Mouse (Mus musculus): Measurements from ENCODE around the gene Mpp4. TPM values are rescaled to one million over a fixed set of nuclear protein-coding genes. Genes with fewer than 3 reads are reported as not detected.

Gene Mpp4
- polyA plus RNA-seq, 1 experiment from 2014 or later: 0.49 TPM

GRCm38 (mm10) chr1:59171875-59172274 is 8.7 kb upstream of the Mpp4 start:
- H3K9me3 ChIP-seq (replicated peaks; ENCODE audit: low read length): no peaks in the 10 kb centered on the region
- 0 out of 2 replicates have a peak, but pooled peaks cover 2% of the 10 kb centered on the region for H3K36me3 ChIP-seq (ENCODE audit: insufficient read depth, low read length)
- DNase-seq (ENCODE audit: low spot score): peak; percentile 60
- WGBS: 43% methylated on average over 5 of the region's 5 CpGs
- H3K4me2 ChIP-seq (ENCODE audit: low read length): no peak overlapping the region
- ATAC-seq (replicated peaks; ENCODE audit: low FRiP score, low read depth): no peak
- H3K4me3 ChIP-seq (replicated peaks; ENCODE audit: low read depth, low read length): no peak overlapping the region
- H3K27ac ChIP-seq: 0 out of 2 replicates have a peak overlapping the region, but pooled peaks have one; percentile 48
- no peaks in the 10 kb centered on the region for H3K27me3 ChIP-seq (ENCODE audit: insufficient read depth, low read length)
- H3K9ac ChIP-seq (ENCODE audit: low read depth, low read length): no peak overlapping the region
- no peaks in the 10 kb centered on the region for H3K4me1 ChIP-seq (replicated peaks; ENCODE audit: insufficient read depth, low read length)
- no peak for TF ChIP-seq CTCF (IDR thresholded peaks at IDR 0.05; ENCODE audit: low read depth)

GRCm38 (mm10) chr1:59170290-59170689 is 7.1 kb upstream of the Mpp4 start:
- Histone ChIP-seq H3K9ac (ENCODE audit: low read depth, low read length) (no peak overlapping the region), H3K27me3 (ENCODE audit: insufficient read depth, low read length) (no peaks in the 10 kb centered on the region), H3K9me3 (replicated peaks; ENCODE audit: low read length) (no peaks in the 10 kb centered on the region), H3K4me3 (replicated peaks; ENCODE audit: low read depth, low read length) (no peak overlapping the region), H3K4me2 (ENCODE audit: low read length) (no peak overlapping the region), H3K4me1 (replicated peaks; ENCODE audit: insufficient read depth, low read length) (no peaks in the 10 kb centered on the region), H3K27ac (no peak overlapping the region), H3K36me3 (ENCODE audit: insufficient read depth, low read length) (0 out of 2 replicates have a peak, but pooled peaks cover 2% of the 10 kb centered on the region)
- peak; percentile 50 for TF ChIP-seq CTCF (IDR thresholded peaks at IDR 0.05; ENCODE audit: low read depth)
- WGBS: 69% methylated on average over 8 of the region's 8 CpGs
- ATAC-seq (replicated peaks; ENCODE audit: low FRiP score, low read depth) (no peak), DNase-seq (ENCODE audit: low spot score) (peak; percentile 36)

GRCm38 (mm10) chr1:59169586-59169985 is 6.4 kb upstream of the Mpp4 start:
- TF ChIP-seq CTCF (IDR thresholded peaks at IDR 0.05; ENCODE audit: low read depth): no peak
- 66% methylated on average over 6 of the region's 6 CpGs for WGBS
- Histone ChIP-seq H3K4me3 (replicated peaks; ENCODE audit: low read depth, low read length) (no peak overlapping the region), H3K27ac (no peak overlapping the region), H3K9ac (ENCODE audit: low read depth, low read length) (no peak overlapping the region), H3K4me2 (ENCODE audit: low read length) (no peak overlapping the region), H3K27me3 (ENCODE audit: insufficient read depth, low read length) (no peaks in the 10 kb centered on the region), H3K4me1 (replicated peaks; ENCODE audit: insufficient read depth, low read length) (no peaks in the 10 kb centered on the region), H3K9me3 (replicated peaks; ENCODE audit: low read length) (no peaks in the 10 kb centered on the region), H3K36me3 (ENCODE audit: insufficient read depth, low read length) (0 out of 2 replicates have a peak, but pooled peaks cover 2% of the 10 kb centered on the region)
- DNase-seq (ENCODE audit: low spot score): no peak
- no peak for ATAC-seq (replicated peaks; ENCODE audit: low FRiP score, low read depth)

GRCm38 (mm10) chr1:59168556-59168955 is 5.4 kb upstream of the Mpp4 start:
- no peak for TF ChIP-seq CTCF (IDR thresholded peaks at IDR 0.05; ENCODE audit: low read depth)
- H3K9ac ChIP-seq (ENCODE audit: low read depth, low read length): no peak overlapping the region
- no peaks in the 10 kb centered on the region for H3K4me1 ChIP-seq (replicated peaks; ENCODE audit: insufficient read depth, low read length)
- DNase-seq (ENCODE audit: low spot score) (peak; percentile 90), ATAC-seq (replicated peaks; ENCODE audit: low FRiP score, low read depth) (no peak)
- 23% methylated on average over 2 of the region's 2 CpGs for WGBS
- H3K9me3 ChIP-seq (replicated peaks; ENCODE audit: low read length): no peaks in the 10 kb centered on the region
- H3K27ac ChIP-seq: no peak overlapping the region
- H3K36me3 ChIP-seq (ENCODE audit: insufficient read depth, low read length): 0 out of 2 replicates have a peak, but pooled peaks cover 3% of the 10 kb centered on the region
- H3K4me3 ChIP-seq (replicated peaks; ENCODE audit: low read depth, low read length): no peak overlapping the region
- H3K27me3 ChIP-seq (ENCODE audit: insufficient read depth, low read length): no peaks in the 10 kb centered on the region
- H3K4me2 ChIP-seq (ENCODE audit: low read length): no peak overlapping the region

GRCm38 (mm10) chr1:59167654-59168425 is 4.7 kb upstream of the Mpp4 start:
- H3K36me3 ChIP-seq (ENCODE audit: insufficient read depth, low read length): 0 out of 2 replicates have a peak, but pooled peaks cover 8% of the 10 kb centered on the region
- 51% methylated on average over 4 of the region's 4 CpGs for WGBS
- no peak for ATAC-seq (replicated peaks; ENCODE audit: low FRiP score, low read depth)

GRCm38 (mm10) chr1:59166232-59166905 is 3.2 kb upstream of the Mpp4 start:
- Histone ChIP-seq H3K36me3 (ENCODE audit: insufficient read depth, low read length) (0 out of 2 replicates have a peak, but pooled peaks cover 9% of the 10 kb centered on the region), H3K27me3 (ENCODE audit: insufficient read depth, low read length) (no peaks in the 10 kb centered on the region), H3K4me1 (replicated peaks; ENCODE audit: insufficient read depth, low read length) (no peaks in the 10 kb centered on the region), H3K4me3 (replicated peaks; ENCODE audit: low read depth, low read length) (no peak overlapping the region), H3K4me2 (ENCODE audit: low read length) (0 out of 2 replicates have a peak overlapping the region, but pooled peaks have one; percentile 27), H3K27ac (no peak overlapping the region), H3K9ac (ENCODE audit: low read depth, low read length) (no peak overlapping the region), H3K9me3 (replicated peaks; ENCODE audit: low read length) (no peaks in the 10 kb centered on the region)
- 80% methylated on average over 9 of the region's 9 CpGs for WGBS
- no peak for DNase-seq (ENCODE audit: low spot score)
- TF ChIP-seq CTCF (IDR thresholded peaks at IDR 0.05; ENCODE audit: low read depth): no peak
- no peak for ATAC-seq (replicated peaks; ENCODE audit: low FRiP score, low read depth)

More at GRCm38 (mm10) chr1:59167654-59168425, 4.7 kb upstream of the Mpp4 start:
- no peak overlapping the region for H3K4me3 ChIP-seq (replicated peaks; ENCODE audit: low read depth, low read length)
- no peaks in the 10 kb centered on the region for H3K9me3 ChIP-seq (replicated peaks; ENCODE audit: low read length)
- DNase-seq (ENCODE audit: low spot score): peak; percentile 90
- no peak overlapping the region for H3K4me2 ChIP-seq (ENCODE audit: low read length)
- no peak overlapping the region for H3K9ac ChIP-seq (ENCODE audit: low read depth, low read length)
- TF ChIP-seq CTCF (IDR thresholded peaks at IDR 0.05; ENCODE audit: low read depth): no peak
- H3K27me3 ChIP-seq (ENCODE audit: insufficient read depth, low read length): no peaks in the 10 kb centered on the region
- no peaks in the 10 kb centered on the region for H3K4me1 ChIP-seq (replicated peaks; ENCODE audit: insufficient read depth, low read length)
- H3K27ac ChIP-seq: peak overlapping the region; percentile 57; the same call in 1 of the 2 replicates

All from kidney, postnatal 0 days (tissue).